In the genomic region with DNA sequence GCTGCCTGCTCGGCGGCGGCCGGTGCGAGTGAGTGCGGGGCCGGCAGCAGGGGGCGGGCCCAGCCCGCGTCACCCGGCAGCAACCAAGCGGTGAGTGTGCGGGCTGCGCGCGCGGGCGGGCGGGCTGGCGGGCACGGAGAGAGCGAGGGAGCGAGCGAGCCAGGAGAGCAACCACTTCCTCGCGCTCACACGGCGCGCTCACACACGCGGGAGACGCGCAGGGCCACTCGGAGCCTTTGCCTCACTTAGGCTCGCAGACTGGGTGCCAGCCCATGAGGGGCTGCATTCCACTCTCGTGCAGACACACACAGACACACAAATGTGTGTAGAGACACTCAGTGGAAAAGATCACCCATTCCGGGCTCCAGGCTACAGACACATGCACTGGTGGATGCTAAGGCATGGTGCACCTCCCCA, we compare ENCODE assay signal across 8 mouse cellular contexts. TPM values are rescaled to one million over a fixed set of nuclear protein-coding genes. Genes with fewer than 3 reads are reported as not detected.
DNase-seq lines count a peak whose midpoint lies in the region; ATAC-seq and TF ChIP-seq lines count a peak whose summit lies in the region.

Doc2b (minus strand) TSS at position 21 of the 417 bp plus-strand sequence.

- H3K9me3 ChIP-seq in embryonic facial prominence, embryonic 15.5 days (replicated peaks): no peaks in the 10 kb centered on the region
- no peaks in the 10 kb centered on the region for H3K9me3 ChIP-seq in hindbrain, postnatal 0 days (ENCODE audit: low read length)
- H3K9me3 ChIP-seq in midbrain, embryonic 16.5 days (replicated peaks; ENCODE audit: control insufficient read depth, low read length, poor library complexity, severe bottlenecking): no peaks in the 10 kb centered on the region

- peak within 1 kb of the TSS; percentile 47 for H3K9ac ChIP-seq in embryonic facial prominence, embryonic 15.5 days
- H3K9ac ChIP-seq in hindbrain, postnatal 0 days (replicated peaks; ENCODE audit: low read length): peak within 1 kb of the TSS; percentile 56
- peak within 1 kb of the TSS; percentile 70 for H3K9ac ChIP-seq in midbrain, embryonic 16.5 days (ENCODE audit: low read depth, low read length)

- 3% methylated on average over 32 of the region's 37 CpGs for WGBS in embryonic facial prominence, embryonic 15.5 days
- WGBS in hindbrain, postnatal 0 days: 3% methylated on average over 37 of the region's 37 CpGs
- WGBS in midbrain, embryonic 16.5 days: 5% methylated on average over 26 of the region's 37 CpGs

- H3K36me3 ChIP-seq in embryonic facial prominence, embryonic 15.5 days: no peaks in the 10 kb centered on the region
- no peaks in the 10 kb centered on the region for H3K36me3 ChIP-seq in hindbrain, postnatal 0 days (ENCODE audit: insufficient read depth, low read length)
- H3K36me3 ChIP-seq in midbrain, embryonic 16.5 days (ENCODE audit: control insufficient read depth, insufficient read depth, low read length): no peaks in the 10 kb centered on the region

- TF ChIP-seq CTCF in hindbrain, postnatal 0 days (IDR thresholded peaks at IDR 0.05; ENCODE audit: low read depth): no peak

- peak; percentile 32 for DNase-seq in gastrocnemius, postnatal 10 days
- no peak for DNase-seq in gastrocnemius, adult 18-20 months (ENCODE audit: low spot score)
- peak; percentile 78 to 85 for DNase-seq in adrenal gland, postnatal 36 days
- DNase-seq in hindbrain, postnatal 0 days (ENCODE audit: low spot score): peak; percentile 80
- peak; percentile 44 for DNase-seq in left cerebral cortex, postnatal 4 days
- DNase-seq in testis, postnatal 14 days (ENCODE audit: low spot score): peak; percentile 51

- intact Hi-C loops in left cerebral cortex, postnatal 4 days (cut with DNase I): loop anchor here (5.0 to 10.0 kb wide), 2 partner anchors 109 to 171 kb away; no protein-coding TSS in a partner anchor

- no peak for ATAC-seq in embryonic facial prominence, embryonic 15.5 days (ENCODE audit: insufficient number of reproducible peaks, low FRiP score, low TSS enrichment, low read depth)
- ATAC-seq in hindbrain, postnatal 0 days: peak; percentile 81
- ATAC-seq in midbrain, embryonic 16.5 days: peak; percentile 92

- H3K4me3 ChIP-seq in embryonic facial prominence, embryonic 15.5 days (replicated peaks): peak within 1 kb of the TSS; percentile 57
- H3K4me3 ChIP-seq in hindbrain, postnatal 0 days (ENCODE audit: low read length): peak within 1 kb of the TSS; percentile 48
- H3K4me3 ChIP-seq in midbrain, embryonic 16.5 days (ENCODE audit: low read depth, low read length): peak within 1 kb of the TSS; percentile 61

- peak within 1 kb of the TSS; percentile 77 for H3K4me2 ChIP-seq in embryonic facial prominence, embryonic 15.5 days (replicated peaks)
- H3K4me2 ChIP-seq in hindbrain, postnatal 0 days (ENCODE audit: low read depth, low read length): peak within 1 kb of the TSS; percentile 61
- H3K4me2 ChIP-seq in midbrain, embryonic 16.5 days (ENCODE audit: low read length): peak within 1 kb of the TSS; percentile 67

- peaks cover 21% of the 10 kb centered on the region for H3K27me3 ChIP-seq in embryonic facial prominence, embryonic 15.5 days
- H3K27me3 ChIP-seq in hindbrain, postnatal 0 days (ENCODE audit: insufficient read depth, low read length): peaks cover 6% of the 10 kb centered on the region
- peaks cover 17% of the 10 kb centered on the region for H3K27me3 ChIP-seq in midbrain, embryonic 16.5 days (ENCODE audit: control insufficient read depth, insufficient read depth, low read depth, low read length)

- no peak within 1 kb of the TSS for H3K27ac ChIP-seq in embryonic facial prominence, embryonic 15.5 days (replicated peaks)
- H3K27ac ChIP-seq in hindbrain, postnatal 0 days: peak within 1 kb of the TSS; percentile 48; the same call in 1 of the 2 replicates
- no peak within 1 kb of the TSS for H3K27ac ChIP-seq in midbrain, embryonic 16.5 days (ENCODE audit: low read length)

- peaks cover 24% of the 10 kb centered on the region for H3K4me1 ChIP-seq in embryonic facial prominence, embryonic 15.5 days
- no peaks in the 10 kb centered on the region for H3K4me1 ChIP-seq in hindbrain, postnatal 0 days (ENCODE audit: insufficient read depth, low read length)
- peaks cover 3% of the 10 kb centered on the region for H3K4me1 ChIP-seq in midbrain, embryonic 16.5 days (ENCODE audit: control insufficient read depth, insufficient read depth, low read length)

RNA-seq across cellular contexts. Expression of gene Doc2b, which starts in this region (rescaled TPM):
- 1 to 10 TPM; 1.0 TPM for total RNA-seq in gastrocnemius, postnatal 10 days (2021)
- total RNA-seq in gastrocnemius, adult 18-20 months (2021): 1 to 10 TPM in 1 of 2 experiments, under 1 TPM in 1; 0.45 to 2.7 TPM
- total RNA-seq in adrenal gland, postnatal 36 days (2021): 10 to 100 TPM; 14.1 to 17.5 TPM
- 1.1 and 1.2 TPM in 2 replicates for polyA plus RNA-seq in embryonic facial prominence, embryonic 15.5 days (2015; fragmentation: Nextera tagmentation; extraction: Ambion mirVana)
- total RNA-seq in hindbrain, postnatal 0 days (2014; rRNA removed): 12.7 and 12.8 TPM in 2 replicates
- 4.0 and 4.3 TPM in 2 replicates for polyA plus RNA-seq in hindbrain, postnatal 0 days (2015; fragmentation: Nextera tagmentation; extraction: Ambion mirVana)
- 10 to 100 TPM; 47.9 to 53.4 TPM for total RNA-seq in left cerebral cortex, postnatal 4 days (2021)
- 4.2 and 5.0 TPM in 2 replicates for polyA plus RNA-seq in midbrain, embryonic 16.5 days (2015; fragmentation: Nextera tagmentation; extraction: Ambion mirVana)
